Mouse (Mus musculus) right cerebral cortex, postnatal 10 days (tissue): ENCODE measurements around the gene Slc46a2.

Experiments used
- DNase-seq, 2 experiments: peaks; one replicate each; pipeline ENCODE4 v3.0.0; 2021; ENCODE audit warnings: low spot score in 2 of 2

Gene Slc46a2

GRCm38 (mm10) chr4:59914608-59915403, at the start of gene Slc46a2:
TSS of gene Slc46a2 (minus strand) at chr4:59915056.
- no peak for DNase-seq

- DNase-seq = no peak
These were observed 48.8 kb upstream of the Slc46a2 start, which contains the start of gene Mup6 for GRCm38 (mm10) chr4:59963405-59964344. TSS of gene Mup6 (plus strand) at chr4:59964294.

GRCm38 (mm10) chr4:59960610-59961009, 45.8 kb upstream of the Slc46a2 start, which contains the start of gene Mup4:
TSS of gene Mup4 (minus strand) at chr4:59960710.
- DNase-seq = no peak

GRCm38 (mm10) chr4:59937543-59937942, 22.7 kb upstream of the Slc46a2 start:
- no peak for DNase-seq

GRCm38 (mm10) chr4:59932505-59933281, 17.8 kb upstream of the Slc46a2 start:
- DNase-seq = peak in 1 of 2 experiments; percentile 30

- DNase-seq = peak; percentile 68 to 79
These were observed 13.5 kb upstream of the Slc46a2 start for GRCm38 (mm10) chr4:59928347-59928746.

- DNase-seq = no peak
These were observed 12.8 kb upstream of the Slc46a2 start for GRCm38 (mm10) chr4:59927666-59928065.

GRCm38 (mm10) chr4:59925082-59925481, 10.2 kb upstream of the Slc46a2 start:
- DNase-seq = no peak

GRCm38 (mm10) chr4:59917966-59918365, 3.1 kb upstream of the Slc46a2 start:
- no peak for DNase-seq

GRCm38 (mm10) chr4:59908785-59909184, 6.1 kb downstream of the Slc46a2 start:
- DNase-seq = no peak

GRCm38 (mm10) chr4:59907657-59908230, 7.1 kb downstream of the Slc46a2 start:
- DNase-seq = no peak

GRCm38 (mm10) chr4:59907092-59907491, 7.8 kb downstream of the Slc46a2 start:
- no peak for DNase-seq

- no peak for DNase-seq
These were observed 12.3 kb downstream of the Slc46a2 start for GRCm38 (mm10) chr4:59902547-59902946.

GRCm38 (mm10) chr4:59901810-59902209, 13.0 kb downstream of the Slc46a2 start:
- no peak for DNase-seq

- no peak for DNase-seq
These were observed 16.3 kb downstream of the Slc46a2 start for GRCm38 (mm10) chr4:59898521-59898919.

- DNase-seq = no peak
These were observed 16.9 kb downstream of the Slc46a2 start for GRCm38 (mm10) chr4:59897814-59898520.

- DNase-seq = no peak
These were observed 18.9 kb downstream of the Slc46a2 start for GRCm38 (mm10) chr4:59896000-59896399.

GRCm38 (mm10) chr4:59894977-59895575, 19.8 kb downstream of the Slc46a2 start:
- DNase-seq = no peak

- no peak for DNase-seq
These were observed 20.4 kb downstream of the Slc46a2 start for GRCm38 (mm10) chr4:59894415-59894814.

- DNase-seq = no peak
These were observed 22.1 kb downstream of the Slc46a2 start for GRCm38 (mm10) chr4:59892731-59893130.
